Mouse (Mus musculus) testis, adult 2 months (tissue): ENCODE results near the gene Sall2. TPM values are rescaled to one million over a fixed set of nuclear protein-coding genes. Genes with fewer than 3 reads are reported as not detected.

Experiments
- H3K27ac ChIP-seq: fragments of 200-500 bp; 2 replicates; pipeline ENCODE4 v1.5.1; 2012; ENCODE audit warnings: low read depth, low read length; ENCODE audit not compliant: control insufficient read depth, insufficient read depth
- H3K27me3 ChIP-seq: fragments of 200-500 bp; 2 replicates; pipeline ENCODE4 v1.6.1; 2012; ENCODE audit warnings: mild to moderate bottlenecking, low read length, moderate library complexity; ENCODE audit not compliant: control insufficient read depth, insufficient read depth
- H3K36me3 ChIP-seq: fragments of 200-500 bp; 2 replicates; pipeline ENCODE4 v1.6.1; 2012; ENCODE audit warnings: mild to moderate bottlenecking, low read length; ENCODE audit not compliant: control insufficient read depth, insufficient read depth
- H3K4me1 ChIP-seq: fragments of 200-500 bp; 2 replicates; pipeline ENCODE4 v1.6.1; 2012; ENCODE audit warnings: low read length; ENCODE audit not compliant: control insufficient read depth, insufficient read depth
- H3K4me3 ChIP-seq: fragments of 200-500 bp; 2 replicates; pipeline ENCODE4 v1.5.1; 2012; ENCODE audit warnings: low read depth, mild to moderate bottlenecking, low read length, moderate library complexity, mixed read lengths; ENCODE audit not compliant: control insufficient read depth
- CTCF ChIP-seq: fragments of 200-500 bp; IDR thresholded peaks from 2 replicates; pipeline ENCODE4 v1.5.1; 2012; ENCODE audit warnings: low read depth, mild to moderate bottlenecking, inconsistent platforms, low read length, moderate library complexity; ENCODE audit not compliant: control insufficient read depth, insufficient read depth, insufficient replicate concordance
- POLR2A ChIP-seq: fragments of 200-500 bp; IDR thresholded peaks from 2 replicates; pipeline ENCODE4 v1.6.1; 2012; ENCODE audit warnings: low read depth, mild to moderate bottlenecking, inconsistent platforms, low read length, moderate library complexity; ENCODE audit not compliant: control insufficient read depth
- polyA plus RNA-seq: library from polyadenylated mRNA; depleted of rRNA; stranded (reverse); fragments of >200 nt; gene quantifications from 2 replicates; pipeline ENCODE4 v1.2.3, GENCODE M21; 2012

Gene Sall2
- polyA plus RNA-seq, 1 experiment: 0.56 TPM

- TF ChIP-seq POLR2A: no peak
- TF ChIP-seq CTCF: no peak
- no peaks in the 10 kb centered on the region for H3K27me3 ChIP-seq
- H3K27ac ChIP-seq: no peak overlapping the region
Observed at GRCm38 (mm10) chr14:52327375-52327901, 1.1 kb downstream of the Sall2 start.

GRCm38 (mm10) chr14:52325890-52326289 is 2.7 kb downstream of the Sall2 start:
- Histone ChIP-seq H3K27ac (no peak overlapping the region), H3K36me3 (no peaks in the 10 kb centered on the region), H3K27me3 (no peaks in the 10 kb centered on the region), H3K4me1 (peaks cover 8% of the 10 kb centered on the region), H3K4me3 (no peak overlapping the region)
- TF ChIP-seq POLR2A (no peak), CTCF (no peak)

More at GRCm38 (mm10) chr14:52327375-52327901, 1.1 kb downstream of the Sall2 start:
- no peaks in the 10 kb centered on the region for H3K36me3 ChIP-seq
- peak overlapping the region; percentile 77 for H3K4me3 ChIP-seq
- H3K4me1 ChIP-seq: peaks cover 8% of the 10 kb centered on the region

- Histone ChIP-seq H3K4me3 (no peak overlapping the region), H3K4me1 (peaks cover 15% of the 10 kb centered on the region), H3K36me3 (no peaks in the 10 kb centered on the region), H3K27ac (no peak overlapping the region), H3K27me3 (no peaks in the 10 kb centered on the region)
- no peak for TF ChIP-seq POLR2A
- no peak for TF ChIP-seq CTCF
Observed at GRCm38 (mm10) chr14:52319361-52319760, 9.2 kb downstream of the Sall2 start.

- H3K27ac ChIP-seq: no peak overlapping the region
- H3K27me3 ChIP-seq: no peaks in the 10 kb centered on the region
- TF ChIP-seq CTCF (no peak), POLR2A (no peak)
- H3K4me1 ChIP-seq: peaks cover 21% of the 10 kb centered on the region
- no peaks in the 10 kb centered on the region for H3K36me3 ChIP-seq
- H3K4me3 ChIP-seq: peak overlapping the region; percentile 47; the same call in 1 of the 2 replicates
Observed at GRCm38 (mm10) chr14:52316441-52317225, 11.9 kb downstream of the Sall2 start.

GRCm38 (mm10) chr14:52315792-52316440 is 12.6 kb downstream of the Sall2 start:
- Histone ChIP-seq H3K4me1 (peaks cover 21% of the 10 kb centered on the region), H3K4me3 (peak overlapping the region; percentile 78), H3K27me3 (no peaks in the 10 kb centered on the region), H3K27ac (no peak overlapping the region), H3K36me3 (no peaks in the 10 kb centered on the region)
- TF ChIP-seq CTCF (no peak), POLR2A (no peak)

GRCm38 (mm10) chr14:52315283-52315780 is 13.2 kb downstream of the Sall2 start:
- Histone ChIP-seq H3K27ac (no peak overlapping the region), H3K36me3 (no peaks in the 10 kb centered on the region)
- no peak for TF ChIP-seq CTCF
- no peak for TF ChIP-seq POLR2A

GRCm38 (mm10) chr14:52314808-52315150 is 13.8 kb downstream of the Sall2 start:
- TF ChIP-seq POLR2A: no peak
- no peak for TF ChIP-seq CTCF
- Histone ChIP-seq H3K4me3 (no peak overlapping the region; the same call in 1 of the 2 replicates), H3K4me1 (peaks cover 21% of the 10 kb centered on the region)

More at GRCm38 (mm10) chr14:52315283-52315780, 13.2 kb downstream of the Sall2 start:
- Histone ChIP-seq H3K27me3 (no peaks in the 10 kb centered on the region), H3K4me3 (peak overlapping the region; percentile 78), H3K4me1 (peaks cover 21% of the 10 kb centered on the region)

More at GRCm38 (mm10) chr14:52314808-52315150, 13.8 kb downstream of the Sall2 start:
- H3K36me3 ChIP-seq: no peaks in the 10 kb centered on the region
- H3K27ac ChIP-seq: no peak overlapping the region
- H3K27me3 ChIP-seq: no peaks in the 10 kb centered on the region
